Mouse (Mus musculus): ENCODE results near the gene Adrb1.

Adrb1 gene

DNA sequence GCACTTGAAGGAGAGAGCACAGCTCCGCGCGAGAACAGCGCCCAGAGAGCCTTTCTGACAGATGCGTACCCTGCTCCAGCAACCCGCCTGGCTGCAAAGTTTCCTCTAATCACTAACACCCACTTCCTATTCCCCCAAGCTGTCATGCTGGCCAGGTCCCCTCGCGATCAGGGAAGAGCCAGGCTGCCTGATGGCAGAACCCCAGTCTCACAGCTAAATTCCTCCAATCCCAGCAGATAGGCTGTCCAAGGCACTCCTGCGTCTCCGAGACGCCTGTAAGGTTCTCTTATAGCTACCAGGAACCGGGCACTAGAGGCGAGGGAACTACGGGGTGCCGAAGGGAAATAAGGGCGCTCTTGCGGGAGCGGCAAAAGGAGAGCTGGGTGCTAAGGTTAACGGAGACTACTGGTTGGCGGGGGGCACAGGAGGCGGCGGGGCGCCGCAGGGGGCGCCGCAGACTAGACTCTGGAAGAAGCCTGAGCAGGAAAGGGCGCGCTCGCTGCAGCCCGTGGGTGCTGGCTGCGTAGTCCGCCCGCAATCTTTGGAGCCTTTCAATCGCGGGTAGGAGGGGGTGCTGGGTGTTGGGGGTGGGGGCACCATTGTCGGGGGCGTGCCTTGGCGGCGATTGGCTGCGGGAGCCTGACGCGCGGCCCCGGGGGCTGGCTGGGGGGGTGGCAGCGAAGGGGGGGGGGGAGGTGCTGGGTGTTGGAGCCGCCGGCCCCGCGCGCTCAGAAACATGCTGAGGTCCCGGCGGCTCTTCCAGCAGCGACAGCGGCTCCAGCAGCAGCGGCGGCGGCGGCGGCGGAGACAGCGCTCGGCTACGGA is at the start of gene Adrb1:
Adrb1 (plus strand) TSS at position 813 of the 825 bp plus-strand sequence.
- peak; percentile 38 for DNase-seq (ENCODE audit: low read depth, low spot score)

DNA sequence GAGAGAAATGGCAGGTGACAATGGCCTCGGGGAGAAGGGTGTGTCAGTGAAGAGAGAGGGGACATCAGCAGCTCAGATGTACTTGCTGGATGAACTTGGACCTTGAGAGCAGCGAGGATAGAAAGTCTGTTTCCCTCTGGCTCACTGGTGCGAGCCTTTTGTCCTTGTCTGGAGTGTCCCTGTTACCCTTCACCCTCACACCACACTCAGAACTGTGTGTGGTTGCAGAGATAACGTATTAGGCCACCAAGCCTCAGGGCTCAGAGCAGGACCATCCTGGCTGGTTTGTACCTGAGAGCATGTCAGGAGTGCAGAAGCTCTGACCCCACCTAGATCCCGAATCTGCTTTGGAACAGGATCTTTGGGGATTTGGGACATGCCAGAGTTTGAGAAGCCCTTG is 46.3 kb upstream of the Adrb1 start:
- DNase-seq (ENCODE audit: low read depth, low spot score), result no peak

DNA sequence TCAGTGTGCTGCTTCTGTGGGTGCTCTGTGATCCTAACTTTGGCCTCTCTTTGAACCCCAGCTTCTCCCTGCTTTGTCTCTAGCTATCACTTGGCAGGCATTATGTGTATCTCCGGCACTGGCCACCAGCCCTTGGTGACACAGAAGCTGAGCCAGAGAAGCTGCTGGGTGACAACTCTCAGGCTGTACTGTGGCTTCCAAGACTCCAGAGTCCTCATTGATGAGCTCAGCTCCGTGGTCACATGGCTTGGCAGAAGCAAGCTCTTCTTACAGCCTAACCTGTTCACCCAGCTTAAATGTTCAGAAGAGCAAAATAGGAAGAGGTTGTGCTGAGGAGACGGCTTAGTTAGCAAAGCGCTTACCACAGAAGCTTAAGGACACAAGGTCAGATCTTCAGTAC is 45.5 kb upstream of the Adrb1 start:
- no peak for DNase-seq (ENCODE audit: low read depth, low spot score)

DNA sequence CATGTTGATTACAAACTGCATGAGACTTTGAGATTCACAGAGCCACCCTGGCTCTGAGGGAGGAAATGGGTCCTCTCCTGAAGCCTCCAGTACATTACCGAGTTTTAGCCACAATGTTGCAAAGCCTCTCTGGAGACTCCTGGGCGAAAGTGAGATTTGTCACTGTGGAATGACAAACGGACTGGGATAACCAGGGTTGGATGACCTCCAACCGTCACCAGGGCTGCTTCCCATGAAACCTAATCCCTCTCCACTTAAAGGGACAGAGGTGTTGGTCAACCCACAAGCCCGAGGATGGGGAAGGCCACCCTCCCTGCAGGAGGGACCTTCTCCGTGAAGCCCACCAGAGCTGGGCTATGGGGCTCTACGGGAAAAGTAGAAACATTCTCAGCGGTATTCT is 44.4 kb upstream of the Adrb1 start:
- no peak for DNase-seq (ENCODE audit: low read depth, low spot score)

DNA sequence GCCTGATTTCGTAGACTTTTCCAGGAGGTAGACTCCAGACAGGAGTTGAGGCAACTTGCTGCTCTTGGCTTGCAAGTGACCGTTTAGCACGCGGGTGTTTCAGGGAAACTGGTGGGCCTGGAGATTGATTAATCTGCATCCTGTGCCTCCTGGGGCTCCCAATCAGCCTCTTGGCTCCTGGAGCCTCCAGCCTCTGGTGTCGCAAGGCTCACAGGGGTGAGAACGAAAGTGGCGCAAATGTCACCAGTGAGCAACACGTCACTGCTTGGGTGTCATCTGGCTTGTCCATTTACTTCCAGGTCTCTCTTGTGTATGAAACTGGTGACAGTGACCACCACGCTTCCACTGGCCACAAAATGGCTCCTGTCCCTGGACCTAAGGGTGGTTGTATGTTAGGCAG is 43.5 kb upstream of the Adrb1 start:
- no peak for DNase-seq (ENCODE audit: low read depth, low spot score)

DNA sequence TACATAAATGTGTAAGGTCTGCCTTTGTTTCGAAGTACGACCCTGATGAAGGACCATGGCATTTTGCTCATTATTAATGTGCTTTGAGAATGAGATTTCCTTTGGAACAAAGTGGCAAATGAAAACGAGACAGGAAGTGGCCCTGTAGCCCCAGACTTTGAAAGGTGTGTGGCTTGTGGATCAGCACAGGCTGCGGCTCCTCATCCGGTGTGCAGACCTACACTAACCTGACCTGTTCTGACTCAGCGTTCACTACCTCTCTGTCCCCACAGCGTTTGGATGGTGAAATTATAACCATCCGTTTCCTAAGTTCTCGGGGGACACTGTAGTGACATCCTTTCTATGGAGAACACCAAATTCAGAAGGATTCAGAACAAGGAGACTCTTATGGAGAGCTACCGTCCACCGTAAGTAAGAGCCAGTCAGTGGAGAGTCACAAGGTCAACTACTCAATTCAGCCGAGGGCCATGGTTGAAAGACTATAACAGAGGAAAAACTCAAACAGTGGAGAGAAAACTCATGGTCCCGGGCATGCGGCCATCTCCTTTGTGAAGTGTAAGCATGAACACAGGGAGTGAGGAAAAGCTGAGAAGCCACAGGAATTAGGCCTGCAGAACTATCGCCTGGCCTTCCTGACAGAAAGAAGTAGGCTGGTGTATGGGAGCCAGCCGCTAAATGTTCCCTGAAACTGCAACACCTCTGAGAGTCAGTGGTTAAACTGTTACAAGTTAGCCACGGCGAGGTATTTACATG is 42.6 kb upstream of the Adrb1 start:
- DNase-seq (ENCODE audit: low read depth, low spot score), result no peak

DNA sequence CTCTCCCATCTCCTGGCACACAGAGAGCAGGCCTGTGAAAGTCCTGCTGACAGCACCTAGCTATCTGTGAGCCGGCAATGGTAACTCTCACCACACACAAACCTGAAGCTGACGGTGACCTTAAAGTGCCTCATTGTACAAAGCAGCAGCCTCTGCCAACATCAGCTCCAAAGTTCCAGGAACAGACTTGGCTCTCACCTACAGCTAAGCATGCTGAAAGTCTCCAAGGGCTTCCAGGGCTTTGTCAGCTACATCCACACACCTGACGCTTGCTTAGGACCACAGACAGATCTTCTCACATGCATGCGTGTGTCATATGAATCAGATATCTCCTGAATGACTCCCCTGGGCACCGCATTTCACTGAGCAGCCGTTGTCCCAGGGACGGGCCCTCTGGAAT is 42.0 kb upstream of the Adrb1 start:
- no peak for DNase-seq (ENCODE audit: low read depth, low spot score)

DNA sequence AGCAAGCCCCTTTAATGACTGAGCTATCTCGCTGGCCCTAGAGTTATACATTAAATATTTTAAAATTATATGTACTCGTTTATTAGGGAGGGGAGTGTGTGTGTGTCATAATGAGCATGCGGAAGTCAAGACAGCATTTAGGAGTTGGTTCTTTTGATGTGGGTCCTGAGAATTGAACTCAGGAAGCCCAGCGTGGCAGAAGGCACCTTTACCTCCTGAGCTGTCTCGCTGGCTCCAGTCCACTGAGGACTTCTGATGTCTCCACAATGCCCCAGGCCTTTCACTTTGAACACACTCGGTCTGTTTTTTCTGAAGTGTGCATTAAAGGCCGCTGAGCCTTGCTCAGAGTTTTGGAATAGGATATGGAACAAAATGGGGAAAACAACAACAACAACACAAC is 39.7 kb upstream of the Adrb1 start:
- DNase-seq (ENCODE audit: low read depth, low spot score), result no peak

DNA sequence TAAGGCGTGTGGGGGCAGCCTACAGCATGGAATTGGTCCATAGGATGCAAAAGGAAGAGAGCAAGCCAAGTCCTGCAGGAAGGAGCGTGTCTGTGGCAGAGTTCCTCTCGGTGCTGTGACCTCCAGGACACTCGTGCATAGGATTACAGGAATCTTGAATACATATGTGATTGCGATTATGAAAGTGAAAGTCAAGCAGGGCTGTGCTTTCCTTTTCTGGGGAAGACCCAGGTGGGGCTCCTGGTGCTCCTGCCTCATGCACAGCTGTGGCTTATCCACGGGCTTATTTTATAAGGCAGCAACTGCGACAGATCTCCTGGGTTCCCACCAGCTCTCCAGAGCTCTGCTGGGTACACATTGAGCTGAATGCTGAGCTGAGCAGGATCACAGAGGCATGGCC is 39.2 kb upstream of the Adrb1 start:
- no peak for DNase-seq (ENCODE audit: low read depth, low spot score)

DNA sequence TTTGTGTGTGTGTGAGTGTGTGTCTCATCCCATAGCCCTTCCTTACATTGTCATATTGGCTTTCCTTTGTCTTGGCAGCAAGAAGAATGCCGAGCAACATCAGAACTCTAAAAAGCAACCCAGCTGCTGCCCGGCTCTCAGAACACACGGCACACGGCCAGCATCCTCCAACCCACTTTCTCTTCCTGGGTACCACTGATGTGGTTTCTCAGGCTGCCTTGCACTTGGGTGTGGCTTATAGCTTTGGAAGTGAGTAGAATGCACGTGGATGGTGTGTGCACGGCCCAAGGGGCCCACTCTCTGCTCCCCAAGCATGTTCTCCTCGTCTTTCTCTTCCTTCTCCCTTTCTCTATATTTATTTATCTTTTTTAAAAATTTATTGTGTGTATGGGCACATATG is 36.5 kb upstream of the Adrb1 start:
- no peak for DNase-seq (ENCODE audit: low read depth, low spot score)

DNA sequence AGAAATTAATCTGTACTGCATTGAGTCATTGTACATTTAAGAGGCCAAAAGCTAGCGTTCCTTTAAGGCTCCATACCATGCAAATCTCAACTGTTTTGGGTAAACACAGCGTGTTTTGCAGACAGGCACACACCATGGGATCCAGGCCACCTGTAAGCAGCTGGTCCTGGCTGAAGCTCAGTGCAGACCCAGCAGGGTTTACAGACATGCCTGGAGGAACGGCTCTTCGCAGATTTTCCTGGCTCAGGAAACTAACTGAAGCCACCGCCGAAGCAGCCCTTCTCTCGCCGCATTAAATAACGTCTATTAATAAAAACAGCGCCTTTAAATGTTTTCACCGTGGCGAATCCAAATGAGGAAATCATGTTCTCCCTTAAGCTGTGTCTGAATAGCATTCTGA is 35.8 kb upstream of the Adrb1 start:
- no peak for DNase-seq (ENCODE audit: low read depth, low spot score)

DNA sequence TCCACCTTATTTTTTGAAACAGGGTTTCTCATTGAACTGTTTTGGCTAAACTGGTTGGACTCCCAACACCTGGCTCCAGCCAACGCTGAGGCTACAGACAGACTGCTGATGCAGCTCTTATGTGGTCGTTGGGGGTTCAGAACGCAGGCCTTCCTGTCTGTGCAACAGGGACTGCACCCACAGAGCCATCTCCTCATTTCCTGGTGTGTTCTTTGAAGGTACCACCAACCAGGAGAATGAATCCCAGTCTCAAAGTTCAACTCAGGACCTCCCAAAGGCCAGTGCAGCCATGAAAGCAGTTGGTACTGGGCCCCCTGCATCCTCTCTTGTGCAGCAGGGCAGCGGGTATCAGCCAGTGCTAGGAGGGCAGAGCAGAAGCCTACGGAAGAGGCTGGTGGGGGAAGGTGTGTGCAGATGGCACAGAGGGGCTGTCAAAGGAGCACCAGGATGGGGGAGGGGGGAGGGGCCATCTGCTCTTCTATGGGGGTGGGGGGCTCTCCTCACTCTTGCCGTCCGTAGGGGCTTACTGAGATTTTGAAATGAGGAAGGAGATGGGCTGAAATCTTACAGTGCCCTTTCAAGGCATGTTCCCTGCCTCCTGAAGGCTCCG is 34.9 kb upstream of the Adrb1 start:
- DNase-seq (ENCODE audit: low read depth, low spot score), result no peak

DNA sequence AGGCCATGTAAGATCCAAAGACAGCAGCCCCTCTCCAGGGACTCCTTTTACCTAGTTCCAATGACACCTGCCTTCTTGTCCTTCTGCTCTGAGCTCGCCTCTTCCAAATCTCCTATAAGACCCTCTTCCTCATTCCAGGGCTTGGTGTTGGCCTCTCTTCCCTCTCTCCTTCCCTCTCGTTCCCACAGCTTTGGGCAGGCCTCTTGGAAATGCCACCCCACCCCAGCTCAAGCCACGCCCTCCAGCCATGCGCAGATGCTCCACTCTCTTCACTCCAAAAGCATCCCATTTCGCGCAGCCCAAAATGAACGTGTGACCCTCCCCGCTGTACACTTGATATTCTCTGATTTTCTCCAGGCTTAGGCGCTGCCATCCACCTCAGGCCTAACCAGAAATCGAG is 34.3 kb upstream of the Adrb1 start:
- peak; percentile 27 for DNase-seq (ENCODE audit: low read depth, low spot score)

DNA sequence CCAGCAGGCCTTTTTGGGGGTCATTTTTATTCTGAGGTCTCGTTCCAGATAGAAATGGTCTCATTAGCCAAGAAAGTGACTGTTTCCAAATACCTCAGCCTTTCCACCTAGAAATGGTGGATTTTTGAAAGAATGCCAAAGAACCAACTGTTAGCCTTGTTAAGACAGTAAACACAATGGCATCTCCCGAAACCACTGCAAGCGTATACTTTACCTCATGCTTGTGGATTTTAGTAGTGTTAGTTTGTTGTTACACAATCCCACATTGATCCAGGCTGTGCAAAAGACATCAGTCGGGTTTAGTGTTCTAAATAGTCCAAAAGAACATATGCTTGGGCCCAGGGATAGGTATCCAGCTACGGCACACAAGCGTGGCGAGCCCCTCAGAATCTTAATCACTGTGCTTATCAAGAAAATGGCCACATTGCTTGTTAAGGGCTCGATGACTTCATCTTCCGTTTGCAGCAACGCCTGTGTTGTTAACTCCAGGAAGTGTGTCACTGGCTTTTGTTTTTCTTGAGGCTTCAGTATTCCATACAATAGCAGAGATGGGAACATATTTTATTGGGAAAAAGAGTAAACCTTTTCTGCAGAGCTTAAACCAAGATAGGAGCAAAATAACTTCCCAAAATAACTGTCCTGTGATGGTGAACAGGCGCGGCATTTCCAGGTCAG is 33.2 kb upstream of the Adrb1 start:
- DNase-seq (ENCODE audit: low read depth, low spot score), result no peak

DNA sequence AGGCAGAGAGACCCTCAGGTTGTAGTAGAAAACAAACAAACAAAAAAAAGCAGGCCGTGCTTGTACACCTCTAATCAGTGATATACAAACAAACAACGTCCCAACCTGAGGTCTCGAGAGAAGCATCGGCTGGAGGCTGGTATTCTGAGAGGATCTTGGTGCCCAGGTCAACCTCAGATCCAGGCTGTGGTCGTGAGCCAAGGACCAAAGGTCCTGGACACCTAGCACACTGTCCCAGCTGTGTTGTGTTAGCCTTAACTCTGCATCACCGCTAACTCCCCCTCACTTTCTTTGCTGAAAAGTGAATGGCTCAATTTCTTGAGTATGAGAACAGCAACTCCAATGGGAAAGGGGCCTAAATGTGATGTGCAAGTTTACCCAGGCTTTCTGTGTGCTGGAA is 32.5 kb upstream of the Adrb1 start:
- no peak for DNase-seq (ENCODE audit: low read depth, low spot score)

DNA sequence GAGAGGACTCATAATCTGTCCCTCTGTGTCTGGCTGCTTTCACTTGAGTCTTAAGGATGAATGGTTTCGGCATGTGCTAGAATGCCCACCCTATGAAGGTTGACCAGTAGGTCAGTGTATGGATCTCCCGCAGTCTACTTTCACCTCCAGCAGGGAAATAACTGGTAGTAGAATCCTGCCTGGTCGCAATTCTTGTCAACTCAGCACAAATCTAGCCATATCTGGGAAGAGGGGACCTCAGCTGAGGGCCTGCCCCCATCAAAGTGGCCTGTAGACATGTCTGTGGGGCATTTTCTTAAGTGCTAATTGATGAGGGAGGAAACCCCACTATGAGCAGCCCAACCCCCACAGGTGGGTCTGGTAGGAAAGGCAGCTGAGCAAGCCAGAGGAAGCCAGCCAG is 30.9 kb upstream of the Adrb1 start:
- DNase-seq (ENCODE audit: low read depth, low spot score), result no peak

DNA sequence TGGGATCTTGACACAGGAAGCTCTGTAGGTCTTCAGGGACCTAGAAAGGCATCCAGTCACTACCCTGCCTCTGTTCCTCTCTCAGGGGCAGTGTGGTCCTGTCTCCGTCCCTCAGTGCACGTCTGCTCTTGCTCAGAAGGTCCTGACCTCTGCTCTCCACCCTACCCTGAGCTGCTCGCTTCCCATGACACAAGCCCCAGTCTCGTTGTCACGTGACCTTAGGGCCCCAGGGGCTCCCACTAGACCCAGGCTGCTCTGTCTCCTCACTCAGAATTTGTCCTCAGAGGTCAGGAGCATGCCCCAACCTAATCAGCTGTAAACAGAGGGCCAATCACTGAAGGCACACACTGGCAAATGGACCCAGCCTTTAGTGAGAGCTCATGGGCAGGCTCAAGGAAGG is 29.5 kb upstream of the Adrb1 start:
- no peak for DNase-seq (ENCODE audit: low read depth, low spot score)

DNA sequence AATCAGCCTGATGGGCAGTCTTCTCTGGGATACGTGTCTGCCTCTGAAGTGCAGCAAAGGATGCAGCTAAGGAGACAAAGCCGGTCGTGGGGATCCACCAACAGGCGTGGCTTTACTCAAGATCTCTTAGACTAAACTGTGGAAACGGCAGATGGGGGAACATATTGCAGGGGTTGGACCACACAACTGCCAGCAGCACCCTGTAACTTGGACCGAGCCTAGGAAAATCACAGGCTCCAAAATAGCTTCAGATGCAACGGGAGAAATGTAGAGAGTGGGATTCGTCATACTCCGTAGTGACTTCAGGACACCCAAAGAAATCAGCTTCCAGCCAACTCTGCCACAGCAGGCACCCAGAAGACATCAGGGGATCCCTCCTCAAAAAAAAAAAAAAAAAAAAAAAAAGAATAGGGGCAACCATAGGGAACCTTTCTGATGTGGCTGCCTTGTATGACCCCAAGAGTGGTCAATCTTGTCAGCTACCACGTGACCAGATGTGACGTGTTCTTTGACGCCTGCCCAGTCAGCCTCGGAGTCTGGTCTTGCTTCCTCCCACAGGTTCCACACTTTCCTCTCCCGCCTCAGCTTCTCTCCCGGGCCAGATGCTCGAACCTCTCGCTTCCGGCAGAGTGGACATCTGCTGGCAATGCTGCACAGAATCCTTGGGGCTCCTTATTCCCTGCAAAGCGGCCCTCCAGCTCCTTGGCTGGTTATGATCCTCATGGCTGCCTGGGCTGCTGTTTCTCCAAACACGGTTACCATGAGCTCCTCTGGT is 24.4 kb upstream of the Adrb1 start:
- DNase-seq (ENCODE audit: low read depth, low spot score), result no peak

DNA sequence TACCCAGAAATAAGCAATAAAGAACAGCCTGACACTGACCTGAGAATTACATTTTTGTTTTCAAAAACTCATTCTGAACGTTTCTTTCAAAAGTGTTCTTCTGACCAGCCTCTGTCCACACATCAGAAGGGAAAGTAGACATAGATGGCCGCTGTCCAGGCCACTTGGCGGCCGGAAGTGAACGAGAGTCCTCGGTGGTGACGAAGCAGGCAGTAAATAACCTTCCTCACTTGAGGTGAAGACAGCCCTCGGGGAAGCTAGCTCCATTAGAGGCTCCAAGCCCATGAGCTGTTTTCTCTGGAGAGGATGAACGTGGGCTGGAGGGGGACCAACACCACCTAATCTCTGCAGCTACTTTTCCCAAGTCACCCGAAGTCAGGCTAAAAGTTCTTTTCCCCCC is 21.2 kb upstream of the Adrb1 start:
- no peak for DNase-seq (ENCODE audit: low read depth, low spot score)

DNA sequence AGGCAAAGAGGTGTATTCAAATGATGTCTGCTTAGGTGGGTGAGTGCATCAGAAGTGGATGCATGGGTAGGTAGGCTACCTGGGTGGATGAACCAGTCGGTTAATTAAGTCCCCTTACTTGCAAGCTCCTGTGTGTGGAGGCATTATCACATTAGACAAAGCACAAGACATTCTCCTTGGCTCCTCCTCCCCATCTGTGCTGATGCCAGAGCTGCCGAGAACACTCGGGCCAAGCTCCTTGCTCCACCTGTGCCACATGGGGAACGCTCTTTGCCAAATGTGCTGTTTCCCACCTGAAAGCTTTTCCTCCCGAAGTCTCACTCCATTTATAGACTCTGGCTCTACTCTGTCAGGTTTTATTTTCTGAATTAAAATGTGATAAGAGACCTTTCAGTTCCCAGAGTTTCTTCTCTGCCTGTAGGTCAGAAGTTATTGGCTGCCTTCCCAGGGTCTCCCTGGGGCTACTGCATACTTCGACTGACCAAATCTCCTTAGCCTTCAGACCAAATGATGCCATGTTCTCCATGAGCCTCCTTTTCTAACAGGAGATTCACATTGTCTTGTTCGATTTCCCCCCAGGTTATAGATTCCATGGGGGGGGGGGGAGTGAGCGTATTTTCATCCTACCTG is 20.5 kb upstream of the Adrb1 start:
- DNase-seq (ENCODE audit: low read depth, low spot score), result no peak

DNA sequence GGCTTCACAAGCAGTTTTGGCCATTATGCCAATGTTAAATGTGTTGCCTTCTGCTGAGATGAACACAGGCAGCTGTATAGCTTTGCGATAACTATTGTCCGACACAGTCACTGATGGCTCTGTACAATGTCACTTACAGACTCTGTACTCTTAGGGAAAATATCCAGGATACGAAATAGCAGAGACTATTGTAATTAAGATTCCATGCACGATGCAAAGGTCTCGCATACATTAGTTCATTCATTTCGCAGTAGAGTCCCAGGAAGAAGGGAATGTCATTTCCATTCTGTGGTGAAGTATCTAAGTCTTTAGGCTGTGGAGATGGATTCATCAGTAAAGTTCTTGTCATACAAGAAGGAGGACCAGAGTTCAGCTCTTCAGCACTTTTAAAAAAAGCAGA is 20.0 kb upstream of the Adrb1 start:
- no peak for DNase-seq (ENCODE audit: low read depth, low spot score)
